Mouse (Mus musculus) CH12.LX (cell line): ENCODE measurements around the gene Wdr4. TPM values are rescaled to one million over a fixed set of nuclear protein-coding genes. Genes with fewer than 3 reads are reported as not detected.

ENCODE experiments used
- DNase-seq: peaks from one replicate; pipeline ENCODE4 v3.0.0-alpha.2; 2013; ENCODE audit errors: extremely low read depth
- H3K27ac ChIP-seq: 2 replicates; pipeline ENCODE4 v1.5.1; 2012; ENCODE audit warnings: low read depth, mild to moderate bottlenecking, control low read depth, moderate library complexity; ENCODE audit not compliant: insufficient read depth
- H3K27me3 ChIP-seq: replicated peaks from 2 replicates; pipeline ENCODE3; 2012; ENCODE audit warnings: inconsistent platforms
- H3K36me3 ChIP-seq, 2 experiments: replicated peaks in 1 of 2; 2 replicates each; pipeline versions ENCODE3 to v1.6.1; 2012; ENCODE audit warnings: inconsistent platforms in 1 of 2, low read length in 1 of 2, mild to moderate bottlenecking in 1 of 2, mixed read lengths in 1 of 2, moderate library complexity in 1 of 2; ENCODE audit not compliant: control insufficient read depth in 1 of 2, insufficient read depth in 1 of 2
- H3K4me1 ChIP-seq, 2 experiments: 2 replicates each; pipeline ENCODE4 v1.6.1; 2012; ENCODE audit warnings: inconsistent platforms in 1 of 2, moderate library complexity in 1 of 2; ENCODE audit not compliant: insufficient read depth in 2 of 2, control insufficient read depth in 1 of 2
- H3K4me2 ChIP-seq: 2 replicates; pipeline ENCODE4 v1.6.1; 2012; ENCODE audit warnings: low read depth, mild to moderate bottlenecking, control low read depth; ENCODE audit not compliant: poor library complexity, insufficient read depth, severe bottlenecking
- H3K4me3 ChIP-seq, 3 experiments: fragments of 150-350 bp in 1 of 3; sonication (generic) in 1 of 3; replicated peaks in 1 of 3; 2 replicates each; pipeline versions ENCODE3 to v1.5.1; 2011 to 2012; ENCODE audit warnings: low read depth in 2 of 3, low read length in 2 of 3, mild to moderate bottlenecking in 2 of 3, moderate library complexity in 2 of 3, control low read depth in 1 of 3, improper control_type of control experiment in 1 of 3, inconsistent platforms in 1 of 3, mixed read lengths in 1 of 3; ENCODE audit not compliant: poor library complexity in 1 of 3
- H3K79me2 ChIP-seq: replicated peaks from 2 replicates; pipeline ENCODE4 v1.6.1; 2012; ENCODE audit warnings: mild to moderate bottlenecking, moderate library complexity; ENCODE audit not compliant: control insufficient read depth, poor library complexity, insufficient read depth, severe bottlenecking; ENCODE audit errors: extremely low read depth
- H3K9ac ChIP-seq: 2 replicates; pipeline ENCODE4 v1.6.1; 2012; ENCODE audit warnings: low read depth, mild to moderate bottlenecking, control low read depth, moderate library complexity; ENCODE audit not compliant: insufficient read depth
- H3K9me3 ChIP-seq: replicated peaks from 2 replicates; pipeline ENCODE3; 2012; ENCODE audit warnings: low read length, inconsistent platforms, mixed read lengths
- BHLHE40 ChIP-seq: IDR thresholded peaks from 2 replicates; pipeline ENCODE4 v1.6.1; 2011; ENCODE audit warnings: mild to moderate bottlenecking, low read depth, low read length, improper control_type of control experiment
- CHD1 ChIP-seq: IDR thresholded peaks from 2 replicates; pipeline ENCODE4 v1.6.1; 2012; ENCODE audit warnings: low read depth, low read length, improper control_type of control experiment, inconsistent platforms
- CHD2 ChIP-seq: IDR thresholded peaks from 2 replicates; pipeline ENCODE4 v1.6.1; 2011; ENCODE audit warnings: low read length, improper control_type of control experiment
- CTCF ChIP-seq, 2 experiments: IDR thresholded peaks in 1 of 2; conservative IDR thresholded peaks in 1 of 2; 2 replicates each; pipeline ENCODE4 v1.5.1; 2011 to 2012; ENCODE audit warnings: low read depth in 2 of 2, low read length in 2 of 2, improper control_type of control experiment in 1 of 2, inconsistent platforms in 1 of 2, mild to moderate bottlenecking in 1 of 2, moderate library complexity in 1 of 2
- ETS1 ChIP-seq: conservative IDR thresholded peaks from 2 replicates; pipeline ENCODE4 v1.6.1; 2012; ENCODE audit warnings: low read depth, mild to moderate bottlenecking, inconsistent platforms, low read length, improper control_type of control experiment, moderate library complexity
- HCFC1 ChIP-seq: IDR thresholded peaks from 2 replicates; pipeline ENCODE4 v1.6.1; 2012; ENCODE audit warnings: low read depth, mild to moderate bottlenecking, inconsistent platforms, low read length, improper control_type of control experiment
- JUN ChIP-seq: IDR thresholded peaks from 2 replicates; pipeline ENCODE4 v1.6.1; 2011; ENCODE audit warnings: low read depth, mild to moderate bottlenecking, low read length, improper control_type of control experiment, moderate library complexity; ENCODE audit not compliant: insufficient read depth
- KAT2A ChIP-seq: IDR thresholded peaks from 2 replicates; pipeline ENCODE4 v1.6.1; 2012; ENCODE audit warnings: low read length, improper control_type of control experiment, inconsistent platforms; ENCODE audit not compliant: insufficient replicate concordance
- MAX ChIP-seq: IDR thresholded peaks from 2 replicates; pipeline ENCODE4 v1.6.1; 2011; ENCODE audit warnings: low read length, improper control_type of control experiment
- MAZ ChIP-seq: IDR thresholded peaks from 2 replicates; pipeline ENCODE4 v1.6.1; 2012; ENCODE audit warnings: low read depth, mild to moderate bottlenecking, inconsistent platforms, low read length, improper control_type of control experiment, moderate library complexity
- NELFE ChIP-seq: IDR thresholded peaks from 2 replicates; pipeline ENCODE4 v1.6.1; 2011; ENCODE audit warnings: low read depth, low read length, improper control_type of control experiment
- NRF1 ChIP-seq: IDR thresholded peaks from 2 replicates; pipeline ENCODE4 v1.6.1; 2014; ENCODE audit warnings: low read depth, mild to moderate bottlenecking, inconsistent platforms, low read length, improper control_type of control experiment, moderate library complexity
- POLR2A ChIP-seq: IDR thresholded peaks from 2 replicates; pipeline ENCODE4 v1.6.1; 2011; ENCODE audit warnings: low read depth, mild to moderate bottlenecking, improper control_type of control experiment, low read length
- RAD21 ChIP-seq: IDR thresholded peaks from 2 replicates; pipeline ENCODE4 v1.6.1; 2011; ENCODE audit warnings: low read depth, mild to moderate bottlenecking, low read length, improper control_type of control experiment, moderate library complexity
- SIN3A ChIP-seq: IDR thresholded peaks from 2 replicates; pipeline ENCODE4 v1.6.1; 2012; ENCODE audit warnings: low read length, improper control_type of control experiment, inconsistent platforms
- SMC3 ChIP-seq: IDR thresholded peaks from 2 replicates; pipeline ENCODE4 v1.6.1; 2011; ENCODE audit warnings: low read depth, low read length, improper control_type of control experiment
- TCF12 ChIP-seq: IDR thresholded peaks from 2 replicates; pipeline ENCODE4 v1.6.1; 2014; ENCODE audit warnings: low read depth, mild to moderate bottlenecking, inconsistent platforms, low read length, improper control_type of control experiment
- USF1 ChIP-seq: IDR thresholded peaks from 2 replicates; pipeline ENCODE4 v1.6.1; 2014; ENCODE audit warnings: low read depth, mild to moderate bottlenecking, inconsistent platforms, low read length, improper control_type of control experiment
- ZC3H11A ChIP-seq: IDR thresholded peaks from 2 replicates; pipeline ENCODE4 v1.6.1; 2012; ENCODE audit warnings: low read depth, mild to moderate bottlenecking, inconsistent platforms, low read length, improper control_type of control experiment
- ZKSCAN1 ChIP-seq: IDR thresholded peaks from 2 replicates; pipeline ENCODE4 v1.6.1; 2012; ENCODE audit warnings: low read depth, inconsistent platforms, low read length, improper control_type of control experiment, borderline replicate concordance
- ZMIZ1 ChIP-seq: IDR thresholded peaks from 2 replicates; pipeline ENCODE4 v1.6.1; 2012; ENCODE audit warnings: low read depth, mild to moderate bottlenecking, inconsistent platforms, low read length, improper control_type of control experiment
- ZNF384 ChIP-seq: IDR thresholded peaks from 2 replicates; pipeline ENCODE4 v1.6.1; 2012; ENCODE audit warnings: low read depth, low read length, improper control_type of control experiment, inconsistent platforms
- dilution Hi-C: fragments of 300-500 bp; cut with MboI; formaldehyde crosslinking; loops from 2 replicates; pipeline ENCODE4 v1.14.3; 2020; ENCODE audit warnings: low sequenced_read_pairs; ENCODE audit not compliant: extremely low pct_unique_long_range_greater_than_20kb, extremely low pct_ligation_motif_present
- in situ Hi-C: fragments of 300-500 bp; cut with MboI; formaldehyde crosslinking; loops from 3 replicates; pipeline ENCODE4 v1.14.3; 2019; ENCODE audit warnings: low sequenced_read_pairs, low pct_ligation_motif_present, low pct_unique_long_range_greater_than_20kb, mixed read lengths
- polyA plus RNA-seq: library from polyadenylated mRNA; unstranded; fragments of >175 nt; gene quantifications from 2 replicates; pipeline ENCODE4 v1.2.1, GENCODE M21; 2012; ENCODE audit warnings: low read depth; ENCODE audit not compliant: insufficient read length
- total RNA-seq, 2 experiments: library from RNA; depleted of rRNA; stranded (reverse); fragments of 300-350 nt in 1 of 2; fragments of >200 nt in 1 of 2; gene quantifications; 2 replicates each; pipeline ENCODE4 v1.2.3; 2012 to 2014

Gene Wdr4
- total and polyA plus RNA-seq, 3 experiments: 48.3 to 56.2 (median 51.4) TPM

GRCm38 (mm10) chr17:31506282-31506681 is 13.5 kb downstream of the Wdr4 start:
- H3K27ac ChIP-seq: no peak overlapping the region
- H3K36me3 ChIP-seq: peaks cover 83 to 92% of the 10 kb centered on the region in 2 experiments
- H3K9ac ChIP-seq: no peak overlapping the region
- H3K9me3 ChIP-seq: no peaks in the 10 kb centered on the region
- no peak for DNase-seq
- H3K27me3 ChIP-seq: no peaks in the 10 kb centered on the region
- no peak overlapping the region for H3K4me3 ChIP-seq
- peaks cover 23% of the 10 kb centered on the region for H3K79me2 ChIP-seq
- dilution Hi-C loops: no loop called here
- H3K4me1 ChIP-seq: peaks cover 0 to 25% of the 10 kb centered on the region in 2 experiments; a peak in 3 of 4 replicates
- no peak for TF ChIP-seq BHLHE40
- no peak for TF ChIP-seq CHD1
- TF ChIP-seq RAD21: no peak
- no peak for TF ChIP-seq POLR2A
- no peak for TF ChIP-seq JUN
- TF ChIP-seq NRF1: no peak
- no peak for TF ChIP-seq ZC3H11A
- TF ChIP-seq ETS1: no peak
- no peak for TF ChIP-seq TCF12
- TF ChIP-seq CHD2: no peak
- no peak for TF ChIP-seq ZNF384
- TF ChIP-seq, all 38 proteins: peak for 0
- in situ Hi-C loops: no loop called here
- H3K4me2 ChIP-seq: no peak overlapping the region

- H3K27ac ChIP-seq: no peak overlapping the region
- H3K79me2 ChIP-seq: peaks cover 13% of the 10 kb centered on the region
- peaks cover 0 to 14% of the 10 kb centered on the region in 2 experiments; a peak in 2 of 4 replicates for H3K4me1 ChIP-seq
- peaks cover 91 to 99% of the 10 kb centered on the region in 2 experiments for H3K36me3 ChIP-seq
- H3K9me3 ChIP-seq: no peaks in the 10 kb centered on the region
- no peak for DNase-seq
- dilution Hi-C loops (no loop called here), in situ Hi-C loops (no loop called here)
- H3K4me3 ChIP-seq: no peak overlapping the region
- TF ChIP-seq KAT2A (no peak), CHD1 (no peak), BHLHE40 (no peak)
- no peak overlapping the region for H3K9ac ChIP-seq
- H3K4me2 ChIP-seq: no peak overlapping the region
- no peaks in the 10 kb centered on the region for H3K27me3 ChIP-seq
Observed at GRCm38 (mm10) chr17:31505013-31505412, 14.8 kb downstream of the Wdr4 start.

GRCm38 (mm10) chr17:31503936-31504335 is 15.8 kb downstream of the Wdr4 start:
- no peak overlapping the region for H3K9ac ChIP-seq
- H3K27me3 ChIP-seq: no peaks in the 10 kb centered on the region
- TF ChIP-seq ZNF384: no peak
- TF ChIP-seq NELFE: no peak
- no peak for TF ChIP-seq KAT2A
- TF ChIP-seq JUN: no peak
- no peak for TF ChIP-seq ZMIZ1
- no peak for TF ChIP-seq SMC3
- no peak for TF ChIP-seq MAZ
- TF ChIP-seq ZKSCAN1: no peak
- no peak for TF ChIP-seq USF1
- TF ChIP-seq SIN3A: no peak
- no peak for TF ChIP-seq CHD2
- no peak for TF ChIP-seq ETS1
- no peak for TF ChIP-seq POLR2A
- no peak for TF ChIP-seq CTCF (conservative IDR thresholded peaks at IDR 0.05 in 1 of 2, IDR thresholded peaks at IDR 0.05 in 1 of 2; ENCODE audit: low read depth in 2 of 2, low read length in 2 of 2)
- TF ChIP-seq RAD21: no peak
- no peak for TF ChIP-seq HCFC1
- no peak for TF ChIP-seq MAX
- TF ChIP-seq ZC3H11A: no peak
- no peak overlapping the region for H3K27ac ChIP-seq
- peaks cover 90 to 99% of the 10 kb centered on the region in 2 experiments for H3K36me3 ChIP-seq
- no peak for DNase-seq
- no peak overlapping the region for H3K4me3 ChIP-seq
- H3K4me1 ChIP-seq: peaks cover 0 to 7% of the 10 kb centered on the region in 2 experiments; a peak in 2 of 4 replicates
- no peak overlapping the region for H3K4me2 ChIP-seq
- dilution Hi-C loops (no loop called here), in situ Hi-C loops (no loop called here)
- H3K9me3 ChIP-seq: no peaks in the 10 kb centered on the region
- peaks cover 7% of the 10 kb centered on the region for H3K79me2 ChIP-seq
